Mouse (Mus musculus) midbrain, postnatal 0 days (tissue): ENCODE measurements around the gene Ttc39d. TPM values are rescaled to one million over a fixed set of nuclear protein-coding genes. Genes with fewer than 3 reads are reported as not detected.

ENCODE experiments used
- ATAC-seq: fragments of 200-750 bp; cut with Nextera tagmentation; 2 replicates; pipeline ENCODE4 v1.8.0; 2017; ENCODE audit warnings: moderate number of reproducible peaks, mild to moderate bottlenecking, moderate TSS enrichment, moderate library complexity; ENCODE audit not compliant: low FRiP score
- DNase-seq: peaks from one replicate; pipeline ENCODE4 v3.0.0-alpha.2; 2015; ENCODE audit warnings: low spot score
- H3K27ac ChIP-seq: fragments of 300-500 bp; sonication (generic); 2 replicates; pipeline ENCODE4 v1.5.1; 2014; ENCODE audit warnings: low read depth, mild to moderate bottlenecking, low read length, mixed read lengths
- H3K27me3 ChIP-seq: fragments of 300-500 bp; sonication (generic); 2 replicates; pipeline ENCODE4 v1.6.1; 2014; ENCODE audit warnings: low read length, control low read depth, mixed read lengths; ENCODE audit not compliant: insufficient read depth
- H3K36me3 ChIP-seq: fragments of 300-500 bp; sonication (generic); 2 replicates; pipeline ENCODE4 v1.6.1; 2014; ENCODE audit warnings: low read length, control low read depth, mixed read lengths; ENCODE audit not compliant: insufficient read depth
- H3K4me1 ChIP-seq: fragments of 300-500 bp; sonication (generic); 2 replicates; pipeline ENCODE4 v1.6.1; 2014; ENCODE audit warnings: mild to moderate bottlenecking, control low read depth, antibody characterized with exemption, low read length, mixed read lengths; ENCODE audit not compliant: insufficient read depth
- H3K4me2 ChIP-seq: fragments of 300-500 bp; sonication (generic); 2 replicates; pipeline ENCODE4 v1.6.1; 2014; ENCODE audit warnings: low read depth, mild to moderate bottlenecking, low read length, mixed read lengths; ENCODE audit not compliant: poor library complexity, severe bottlenecking
- H3K4me3 ChIP-seq: fragments of 300-500 bp; sonication (generic); 2 replicates; pipeline ENCODE4 v1.5.1; 2014; ENCODE audit warnings: low read depth, mild to moderate bottlenecking, low read length, moderate library complexity
- H3K9ac ChIP-seq: fragments of 300-500 bp; sonication (generic); replicated peaks from 2 replicates; pipeline ENCODE4 v1.6.1; 2014; ENCODE audit warnings: mild to moderate bottlenecking, low read length, moderate library complexity, mixed read lengths; ENCODE audit not compliant: poor library complexity, severe bottlenecking
- H3K9me3 ChIP-seq: fragments of 300-500 bp; sonication (generic); 2 replicates; pipeline ENCODE4 v1.6.1; 2016; ENCODE audit warnings: low read length, control low read depth
- CTCF ChIP-seq: IDR thresholded peaks from 2 replicates; pipeline ENCODE4 v1.5.1; 2016; ENCODE audit warnings: antibody characterized with exemption, mild to moderate bottlenecking
- whole genome bisulfite sequencing: fragments of 180-500 bp; shearing (Covaris S2); extraction: QIAGEN DNeasy Blood & Tissue Kit; methylation state at CpG from one replicate; pipeline ENCODE4 v1.1.7; 2014; 5-methylcytosine and 5-hydroxymethylcytosine counted together
- polyA plus RNA-seq: library from polyadenylated mRNA; unstranded; fragments of >200 nt; fragmentation: Nextera tagmentation; extraction: Ambion mirVana; gene quantifications from 2 replicates; pipeline ENCODE4 v1.2.1, GENCODE M21; 2015
- total RNA-seq: library from RNA; depleted of rRNA; stranded (reverse); fragments of >200 nt; gene quantifications from 2 replicates; pipeline ENCODE4 v1.2.3, GENCODE M21; 2014; rRNA removed

The Ttc39d gene
- 0.11 TPM in 1 of 2 replicates, not detected in the other for total RNA-seq
- 0.06 and 0.12 TPM in 2 replicates for polyA plus RNA-seq

GRCm38 (mm10) chr17:80206671-80207581 lies at the start of gene Ttc39d, which contains the start of gene Srsf7:
Gene Ttc39d (plus strand): TSS chr17:80207460.
Gene Srsf7 (minus strand): TSS chr17:80207307.
- peak within 1 kb of the TSS; percentile 100 for H3K27ac ChIP-seq
- H3K9me3 ChIP-seq, result no peaks in the 10 kb centered on the region
- ATAC-seq (peak; percentile 91), DNase-seq (peak; percentile 100)
- peaks cover 11% of the 10 kb centered on the region; the same call in 1 of the 2 replicates for H3K36me3 ChIP-seq
- peak; percentile 24; the same call in 1 of the 2 replicates for TF ChIP-seq CTCF
- H3K4me3 ChIP-seq, result peak within 1 kb of the TSS; percentile 94
- H3K4me1 ChIP-seq, result no peaks in the 10 kb centered on the region
- H3K27me3 ChIP-seq, result no peaks in the 10 kb centered on the region
- WGBS, result under 1% methylated on average over 78 of the region's 95 CpGs
- H3K4me2 ChIP-seq, result peak within 1 kb of the TSS; percentile 71
- H3K9ac ChIP-seq, result peak within 1 kb of the TSS; percentile 100

GRCm38 (mm10) chr17:80157489-80157888 lies 49.8 kb upstream of the Ttc39d start:
- no peak for DNase-seq
- no peak for ATAC-seq
- H3K36me3 ChIP-seq, result no peaks in the 10 kb centered on the region
- H3K4me1 ChIP-seq, result no peaks in the 10 kb centered on the region
- no peak overlapping the region for H3K4me3 ChIP-seq
- no peak for TF ChIP-seq CTCF
- no peaks in the 10 kb centered on the region for H3K9me3 ChIP-seq
- H3K27ac ChIP-seq, result no peak overlapping the region
- 93% methylated on average over 6 of the region's 6 CpGs for WGBS
- H3K27me3 ChIP-seq, result no peaks in the 10 kb centered on the region
- H3K4me2 ChIP-seq, result no peak overlapping the region
- H3K9ac ChIP-seq, result no peak overlapping the region

GRCm38 (mm10) chr17:80160454-80160853 lies 46.8 kb upstream of the Ttc39d start:
- H3K27me3 ChIP-seq, result no peaks in the 10 kb centered on the region
- no peaks in the 10 kb centered on the region for H3K9me3 ChIP-seq
- H3K4me2 ChIP-seq, result no peak overlapping the region
- DNase-seq (peak; percentile 85), ATAC-seq (no peak)
- no peak overlapping the region for H3K9ac ChIP-seq
- no peak; the same call in 1 of the 2 replicates for TF ChIP-seq CTCF
- no peak overlapping the region for H3K27ac ChIP-seq
- H3K4me1 ChIP-seq, result no peaks in the 10 kb centered on the region
- H3K4me3 ChIP-seq, result no peak overlapping the region
- H3K36me3 ChIP-seq, result no peaks in the 10 kb centered on the region
- 74% methylated on average over 5 of the region's 5 CpGs for WGBS

DNA sequence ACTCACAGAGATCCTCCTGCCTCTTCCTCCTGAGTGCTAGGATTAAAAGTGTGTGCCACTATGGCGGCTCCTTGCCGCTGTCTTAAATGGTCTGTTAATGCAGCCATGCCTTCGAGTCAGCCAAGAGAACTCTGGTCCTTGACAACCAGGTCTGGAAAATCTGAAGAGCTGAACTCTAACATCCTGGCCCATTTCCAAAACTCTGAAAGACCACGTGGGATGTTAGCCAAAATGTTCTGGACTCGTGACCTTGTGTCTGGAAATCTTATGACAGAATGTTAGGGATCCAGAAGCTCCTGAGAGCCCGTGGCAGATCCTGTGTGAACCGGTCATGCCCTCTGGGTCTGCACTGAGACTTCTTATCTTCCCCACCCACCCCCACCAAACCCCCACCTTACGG lies 43.3 kb upstream of the Ttc39d start:
- no peak for DNase-seq

DNA sequence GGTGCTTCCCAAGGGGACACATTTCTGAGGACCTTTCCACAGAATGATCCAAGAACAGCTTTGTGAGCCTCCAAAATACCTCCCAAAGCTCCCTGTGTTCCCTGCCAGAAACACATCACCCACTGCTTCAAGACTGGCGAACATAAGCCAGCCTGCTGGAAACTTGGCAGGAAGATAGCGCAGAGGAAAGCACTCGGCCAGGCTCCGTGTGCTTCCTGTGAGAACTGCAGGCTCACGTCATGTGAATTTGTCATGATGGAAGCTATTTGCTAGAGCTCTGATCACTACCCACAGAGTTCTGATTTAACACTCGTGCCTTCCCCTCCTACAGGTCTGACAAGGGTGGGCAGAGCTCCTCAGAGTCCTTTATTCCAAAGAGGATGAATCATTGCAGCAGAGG lies 41.5 kb upstream of the Ttc39d start:
- Histone ChIP-seq H3K27me3 (no peaks in the 10 kb centered on the region), H3K27ac (no peak overlapping the region), H3K4me3 (no peak overlapping the region), H3K4me2 (no peak overlapping the region), H3K9me3 (no peaks in the 10 kb centered on the region), H3K4me1 (peaks cover 23% of the 10 kb centered on the region), H3K36me3 (no peaks in the 10 kb centered on the region), H3K9ac (no peak overlapping the region)
- ATAC-seq, result no peak
- TF ChIP-seq CTCF, result no peak
- DNase-seq, result peak; percentile 81
- WGBS, result 68% methylated on average over 6 of the region's 6 CpGs

More for the DNA sequence above, 43.3 kb upstream of the Ttc39d start:
- no peaks in the 10 kb centered on the region for H3K9me3 ChIP-seq
- H3K4me3 ChIP-seq, result no peak overlapping the region
- H3K4me2 ChIP-seq, result no peak overlapping the region
- no peaks in the 10 kb centered on the region for H3K27me3 ChIP-seq
- WGBS, result 90% methylated on average over 8 of the region's 8 CpGs
- no peak for TF ChIP-seq CTCF
- no peaks in the 10 kb centered on the region for H3K36me3 ChIP-seq
- H3K9ac ChIP-seq, result no peak overlapping the region
- no peak for ATAC-seq
- H3K27ac ChIP-seq, result no peak overlapping the region
- H3K4me1 ChIP-seq, result peaks cover 18% of the 10 kb centered on the region

DNA sequence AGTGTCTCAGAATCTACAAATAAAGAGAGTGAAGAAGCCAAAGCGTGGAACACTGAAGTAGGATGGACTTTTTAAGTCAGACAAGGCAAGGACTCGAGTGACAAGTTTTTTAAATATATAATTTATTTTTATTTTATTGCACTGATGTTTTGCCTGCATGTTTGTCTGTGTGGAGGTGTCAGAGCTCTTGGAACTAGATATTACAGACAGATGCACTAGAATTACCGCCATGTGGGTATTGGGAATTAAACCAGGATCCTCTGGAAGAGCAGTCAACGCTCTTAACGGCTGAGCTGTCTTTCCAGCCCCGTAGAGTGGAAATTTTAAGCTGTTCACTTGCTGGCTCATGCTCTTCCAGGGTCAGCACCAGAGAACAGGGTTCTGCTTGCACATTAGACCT lies 40.9 kb upstream of the Ttc39d start:
- Histone ChIP-seq H3K4me1 (peaks cover 23% of the 10 kb centered on the region), H3K27me3 (no peaks in the 10 kb centered on the region), H3K27ac (no peak overlapping the region), H3K4me2 (no peak overlapping the region), H3K4me3 (no peak overlapping the region), H3K9me3 (no peaks in the 10 kb centered on the region), H3K36me3 (no peaks in the 10 kb centered on the region), H3K9ac (no peak overlapping the region)
- ATAC-seq (no peak), DNase-seq (no peak)
- WGBS, result 85% methylated on average over 6 of the region's 6 CpGs
- no peak for TF ChIP-seq CTCF
